ENCODE assay signal across 34 mouse cellular contexts in the genomic region with DNA sequence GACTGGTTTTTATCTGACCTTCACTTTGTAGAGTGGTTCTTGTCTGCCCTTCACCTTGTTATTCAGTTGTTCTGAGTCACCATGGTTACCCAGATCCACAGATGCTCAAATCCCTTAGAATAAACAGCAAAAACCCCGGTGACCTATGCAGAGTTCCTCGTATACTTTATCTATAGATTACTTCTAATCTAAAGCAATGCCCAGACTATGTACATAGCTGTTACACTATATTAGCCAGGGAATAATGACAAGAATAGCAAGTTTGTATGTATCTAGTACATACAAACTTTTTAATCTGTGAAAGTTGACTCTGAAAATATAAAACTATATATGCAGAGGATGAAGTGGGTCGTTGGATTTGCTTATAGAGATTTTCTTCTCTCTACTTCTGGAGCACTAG.
"Had no signal": no experiment of that assay in that cellular context is flagged by ENCODE, and none has a peak within 500 bp of the region (broad histone marks: within the 10 kb centered on the region; RNA-seq: fewer than 3 reads in every experiment).

No protein-coding gene starts in this region.

- H3K4me3 ChIP-seq: heart, embryonic 12.5 days; heart, embryonic 13.5 days; heart, embryonic 15.5 days; hindbrain, embryonic 10.5 days; hindbrain, embryonic 12.5 days; hindbrain, embryonic 13.5 days; hindbrain, embryonic 15.5 days; intestine, embryonic 15.5 days; kidney, embryonic 15.5 days; layer of hippocampus, adult 2 months had no signal

- ATAC-seq: hindbrain, embryonic 16.5 days; hindbrain, postnatal 0 days; inflammation-experienced regulatory T-cells, adult 6 months; intestine, embryonic 15.5 days; intestine, embryonic 16.5 days; intestine, postnatal 0 days had no signal

- H3K4me2 ChIP-seq: heart, embryonic 11.5 days; heart, embryonic 12.5 days; heart, embryonic 13.5 days; heart, embryonic 15.5 days; hindbrain, embryonic 12.5 days; hindbrain, embryonic 13.5 days; hindbrain, embryonic 14.5 days; hindbrain, embryonic 15.5 days; intestine, embryonic 15.5 days; kidney, embryonic 15.5 days had no signal

- H3K9ac ChIP-seq: heart, embryonic 12.5 days; heart, embryonic 13.5 days; heart, embryonic 15.5 days; hindbrain, embryonic 12.5 days; hindbrain, embryonic 13.5 days; hindbrain, embryonic 14.5 days; hindbrain, embryonic 15.5 days; intestine, embryonic 15.5 days; kidney, embryonic 15.5 days had no signal

- H3K27ac ChIP-seq: heart, embryonic 13.5 days; heart, embryonic 15.5 days; hindbrain, embryonic 10.5 days; hindbrain, embryonic 12.5 days; hindbrain, embryonic 13.5 days; hindbrain, embryonic 14.5 days; hindbrain, embryonic 15.5 days; hindbrain, postnatal 0 days; intestine, embryonic 15.5 days; kidney, embryonic 15.5 days; kidney, postnatal 0 days; layer of hippocampus, adult 2 months had no signal

- H3K27me3 ChIP-seq: heart, embryonic 12.5 days; heart, embryonic 13.5 days; heart, embryonic 15.5 days; hindbrain, embryonic 12.5 days; hindbrain, embryonic 13.5 days; hindbrain, embryonic 15.5 days; intestine, embryonic 15.5 days; kidney, embryonic 15.5 days had no signal

- H3K36me3 ChIP-seq: heart, embryonic 12.5 days; heart, embryonic 13.5 days; heart, embryonic 15.5 days; hindbrain, embryonic 10.5 days; hindbrain, embryonic 12.5 days; hindbrain, embryonic 13.5 days; hindbrain, embryonic 15.5 days; intestine, embryonic 15.5 days; kidney, embryonic 15.5 days had no signal

- H3K4me1 ChIP-seq: hindbrain, embryonic 10.5 days; hindbrain, embryonic 12.5 days; hindbrain, embryonic 13.5 days; hindbrain, embryonic 15.5 days; intestine, embryonic 15.5 days; kidney, embryonic 15.5 days had no signal

- H3K9me3 ChIP-seq: heart, embryonic 13.5 days; heart, embryonic 15.5 days; hindbrain, embryonic 10.5 days; hindbrain, embryonic 12.5 days; hindbrain, embryonic 13.5 days; hindbrain, embryonic 15.5 days; intestine, embryonic 15.5 days; kidney, embryonic 15.5 days had no signal

- DNase-seq: heart, postnatal 10 days; heart, postnatal 14 days; heart, postnatal 36 days; heart, postnatal 4 days; kidney, adult 11 months; kidney, adult 18-20 months; kidney, adult 2 months; kidney, adult 8-10 months; kidney, adult 9 months; kidney, postnatal 10 days; kidney, postnatal 14 days; kidney, postnatal 25 days; kidney, postnatal 36 days; kidney, postnatal 4 days; layer of hippocampus, adult 9-11 months; layer of hippocampus, postnatal 36 days had no signal
